Mouse (Mus musculus): ENCODE measurements around the gene Cdhr4.

GRCm38 (mm10) chr9:107955613-107956289, 36.5 kb upstream of the Cdhr4 start:
- no peak for TF ChIP-seq POLR2A (IDR thresholded peaks at IDR 0.05; ENCODE audit: low read depth, low read length)
- no peak for TF ChIP-seq CTCF (IDR thresholded peaks at IDR 0.05; ENCODE audit: borderline replicate concordance, insufficient read depth, low read length)

Data from embryonic fibroblast, embryonic 13.5 days (primary cell).